Mouse (Mus musculus) embryonic fibroblast, embryonic 13.5 days (primary cell): ENCODE measurements around the gene Cfap44.

ENCODE experiments used
- CTCF ChIP-seq: IDR thresholded peaks from 2 replicates; pipeline ENCODE4 v1.5.1; 2011; ENCODE audit warnings: mild to moderate bottlenecking, control low read depth, low read length, moderate library complexity, borderline replicate concordance; ENCODE audit not compliant: insufficient read depth
- POLR2A ChIP-seq: IDR thresholded peaks from 2 replicates; pipeline ENCODE4 v1.6.1; 2011; ENCODE audit warnings: low read depth, mild to moderate bottlenecking, control low read depth, low read length, moderate library complexity

DNA sequence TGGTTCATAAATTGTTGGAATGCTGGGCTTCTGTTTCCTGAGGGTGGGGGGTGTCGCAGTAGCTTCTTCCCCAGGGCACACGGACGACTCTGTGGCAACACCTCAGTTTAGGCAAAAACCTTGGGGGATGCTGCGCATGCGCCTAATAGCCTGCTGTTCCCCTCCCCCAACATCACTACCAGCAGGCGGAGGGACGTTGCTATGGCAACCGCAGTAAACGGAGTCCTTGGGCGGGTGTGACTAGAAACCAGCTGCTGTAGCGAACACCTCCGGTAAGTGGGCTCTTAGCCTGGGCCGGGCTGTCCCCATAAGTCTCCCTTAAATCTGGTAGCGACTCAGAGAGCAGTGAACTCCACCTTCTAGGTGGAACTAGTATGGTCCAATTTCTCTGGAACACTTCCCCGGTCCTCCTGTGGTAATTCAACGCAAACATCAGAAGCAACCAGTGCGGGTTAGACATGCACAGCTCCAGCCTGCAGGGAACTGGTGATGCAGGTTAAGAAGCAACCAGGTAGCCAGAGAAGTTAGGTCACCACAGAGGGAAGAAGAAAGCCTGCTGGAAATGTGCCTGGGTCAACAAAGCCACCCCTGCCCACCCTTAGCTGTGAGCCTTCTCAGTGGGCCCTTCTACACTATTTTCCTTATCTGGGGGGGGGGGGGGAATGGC lies at the start of gene Cfap44:
- TF ChIP-seq CTCF, result no peak
- peak; percentile 41 for TF ChIP-seq POLR2A
